Mouse (Mus musculus) urinary bladder, postnatal 36 days (tissue): ENCODE results near the gene Mamdc4.
"Not testable (repeated sequence)": the region's sequence is repeated elsewhere in the genome, so short reads cannot be mapped to it uniquely, and the experiment has no call there.

Source experiments
- DNase-seq, 2 experiments: peaks; one replicate each; pipeline ENCODE4 v3.0.0; 2022; ENCODE audit warnings: low spot score in 2 of 2, mixed read lengths in 1 of 2

Mamdc4 gene

GRCm38 (mm10) chr2:25560551-25560950 is 14.1 kb downstream of the Mamdc4 start:
- no peak for DNase-seq

GRCm38 (mm10) chr2:25558774-25559173 is 15.9 kb downstream of the Mamdc4 start:
- no peak for DNase-seq

GRCm38 (mm10) chr2:25557964-25558360 is 16.7 kb downstream of the Mamdc4 start:
- no peak for DNase-seq

GRCm38 (mm10) chr2:25557221-25557963 is 17.3 kb downstream of the Mamdc4 start, which contains the start of gene Edf1:
Gene Edf1, plus strand, starts transcription at chr2:25557847.
- DNase-seq: peak; percentile 90 to 94

- no peak for DNase-seq
These were observed 18.3 kb downstream of the Mamdc4 start for GRCm38 (mm10) chr2:25556296-25556695.

- not testable (repeated sequence) for DNase-seq
These were observed 19.2 kb downstream of the Mamdc4 start for GRCm38 (mm10) chr2:25555479-25555878.

GRCm38 (mm10) chr2:25553171-25553786 is 21.4 kb downstream of the Mamdc4 start:
- DNase-seq: not testable (repeated sequence)

GRCm38 (mm10) chr2:25551186-25551585 is 23.5 kb downstream of the Mamdc4 start:
- no peak for DNase-seq

- DNase-seq: no peak
These were observed 25.3 kb downstream of the Mamdc4 start for GRCm38 (mm10) chr2:25549021-25549991.

GRCm38 (mm10) chr2:25546811-25547491 is 27.7 kb downstream of the Mamdc4 start, which contains the start of gene Traf2:
Gene Traf2, minus strand, starts transcription at chr2:25546940.
- DNase-seq: peak; percentile 99

GRCm38 (mm10) chr2:25545996-25546810 is 28.4 kb downstream of the Mamdc4 start:
- no peak for DNase-seq

- no peak for DNase-seq
These were observed 32.8 kb downstream of the Mamdc4 start for GRCm38 (mm10) chr2:25541644-25542367.

- no peak for DNase-seq
These were observed 34.1 kb downstream of the Mamdc4 start for GRCm38 (mm10) chr2:25540541-25540948.

GRCm38 (mm10) chr2:25536531-25536930 is 38.1 kb downstream of the Mamdc4 start:
- no peak for DNase-seq

- DNase-seq: no peak
These were observed 39.8 kb downstream of the Mamdc4 start for GRCm38 (mm10) chr2:25534866-25535182.

- DNase-seq: peak; percentile 26 to 75
These were observed 40.3 kb downstream of the Mamdc4 start for GRCm38 (mm10) chr2:25534178-25534865.

- no peak for DNase-seq
These were observed 40.9 kb downstream of the Mamdc4 start for GRCm38 (mm10) chr2:25533707-25534106.

GRCm38 (mm10) chr2:25526510-25527302 is 47.9 kb downstream of the Mamdc4 start:
- no peak for DNase-seq
